Mouse (Mus musculus) lung, postnatal 0 days (tissue): ENCODE data around the gene Rgs16. TPM values are rescaled to one million over a fixed set of nuclear protein-coding genes. Genes with fewer than 3 reads are reported as not detected.

Source experiments
- ATAC-seq: fragments of 200-750 bp; cut with Nextera tagmentation; 2 replicates; pipeline ENCODE4 v1.8.0; 2017; ENCODE audit warnings: moderate library complexity
- DNase-seq: peaks from one replicate; pipeline ENCODE4 v3.0.0-alpha.2; 2016; ENCODE audit warnings: low spot score
- H3K27ac ChIP-seq: fragments of 300-500 bp; sonication (generic); 2 replicates; pipeline ENCODE4 v1.5.1; 2014; ENCODE audit warnings: antibody characterized with exemption, mild to moderate bottlenecking, low read length, mixed read lengths
- H3K27me3 ChIP-seq: fragments of 300-500 bp; sonication (generic); replicated peaks from 2 replicates; pipeline ENCODE4 v1.6.1; 2014; ENCODE audit warnings: low read length, mixed read lengths; ENCODE audit not compliant: insufficient read depth
- H3K36me3 ChIP-seq: fragments of 300-500 bp; sonication (generic); 2 replicates; pipeline ENCODE4 v1.6.1; 2014; ENCODE audit warnings: low read length, mixed read lengths; ENCODE audit not compliant: insufficient read depth
- H3K4me1 ChIP-seq: fragments of 300-500 bp; sonication (generic); 2 replicates; pipeline ENCODE4 v1.6.1; 2014; ENCODE audit warnings: antibody characterized with exemption, low read depth, low read length, mixed read lengths; ENCODE audit not compliant: insufficient read depth
- H3K4me2 ChIP-seq: fragments of 300-500 bp; sonication (generic); replicated peaks from 2 replicates; pipeline ENCODE4 v1.6.1; 2014; ENCODE audit warnings: low read depth, mild to moderate bottlenecking, low read length, moderate library complexity, mixed read lengths
- H3K4me3 ChIP-seq: fragments of 300-500 bp; sonication (generic); 2 replicates; pipeline ENCODE4 v1.5.1; 2014; ENCODE audit warnings: low read depth, low read length
- H3K9ac ChIP-seq: fragments of 300-500 bp; sonication (generic); replicated peaks from 2 replicates; pipeline ENCODE4 v1.6.1; 2014; ENCODE audit warnings: low read depth, mild to moderate bottlenecking
- H3K9me3 ChIP-seq: fragments of 300-500 bp; sonication (generic); 2 replicates; pipeline ENCODE4 v1.6.1; 2016; ENCODE audit warnings: low read length, mixed read lengths
- CTCF ChIP-seq: IDR thresholded peaks from 2 replicates; pipeline ENCODE4 v1.5.1; 2016; ENCODE audit warnings: antibody characterized with exemption, mild to moderate bottlenecking
- EP300 ChIP-seq: IDR thresholded peaks from 2 replicates; pipeline ENCODE4 v1.6.1; 2016; ENCODE audit warnings: antibody characterized with exemption, mild to moderate bottlenecking, control low read depth
- WGBS: fragments of 180-500 bp; shearing (Covaris S2); extraction: QIAGEN DNeasy Blood & Tissue Kit; methylation state at CpG from one replicate; pipeline ENCODE4 v1.1.7; 2014; 5-methylcytosine and 5-hydroxymethylcytosine counted together
- polyA plus RNA-seq: library from polyadenylated mRNA; unstranded; fragments of >200 nt; fragmentation: Nextera tagmentation; extraction: Ambion mirVana; gene quantifications from 2 replicates; pipeline ENCODE4 v1.2.1, GENCODE M21; 2015

Rgs16 gene
- polyA plus RNA-seq, 1 experiment from 2014 or later: 3.8 TPM

GRCm38 (mm10) chr1:153702853-153703410, 37.2 kb upstream of the Rgs16 start:
- 60% methylated on average over 8 of the region's 8 CpGs for WGBS
- Histone ChIP-seq H3K9ac (no peak overlapping the region), H3K36me3 (no peaks in the 10 kb centered on the region), H3K27me3 (no peaks in the 10 kb centered on the region), H3K4me2 (no peak overlapping the region), H3K4me3 (no peak overlapping the region), H3K27ac (no peak overlapping the region), H3K4me1 (0 out of 2 replicates have a peak, but pooled peaks cover 3% of the 10 kb centered on the region), H3K9me3 (no peaks in the 10 kb centered on the region)
- no peak for ATAC-seq
- no peak for TF ChIP-seq EP300
- no peak for TF ChIP-seq CTCF
- DNase-seq: no peak

- no peak overlapping the region for H3K9ac ChIP-seq
- H3K27me3 ChIP-seq: no peaks in the 10 kb centered on the region
- H3K4me2 ChIP-seq: no peak overlapping the region
- TF ChIP-seq CTCF: no peak
- no peak for ATAC-seq
- no peak for DNase-seq
- H3K27ac ChIP-seq: no peak overlapping the region
- H3K9me3 ChIP-seq: no peaks in the 10 kb centered on the region
- 0 out of 2 replicates have a peak, but pooled peaks cover 3% of the 10 kb centered on the region for H3K4me1 ChIP-seq
- no peak overlapping the region for H3K4me3 ChIP-seq
- no peaks in the 10 kb centered on the region for H3K36me3 ChIP-seq
- WGBS: 12% methylated on average over 12 of the region's 12 CpGs
These were observed 36.6 kb upstream of the Rgs16 start for GRCm38 (mm10) chr1:153703445-153703991.

- ATAC-seq (peak; percentile 17; the same call in 1 of the 2 replicates), DNase-seq (no peak)
- Histone ChIP-seq H3K4me3 (no peak overlapping the region), H3K27me3 (no peaks in the 10 kb centered on the region), H3K4me1 (0 out of 2 replicates have a peak, but pooled peaks cover 3% of the 10 kb centered on the region), H3K27ac (no peak overlapping the region), H3K9ac (no peak overlapping the region), H3K36me3 (no peaks in the 10 kb centered on the region), H3K4me2 (no peak overlapping the region), H3K9me3 (no peaks in the 10 kb centered on the region)
- TF ChIP-seq EP300 (no peak), CTCF (no peak)
- WGBS: 23% methylated on average over 7 of the region's 7 CpGs
These were observed 36.0 kb upstream of the Rgs16 start for GRCm38 (mm10) chr1:153704174-153704573.

GRCm38 (mm10) chr1:153704996-153705395, 35.2 kb upstream of the Rgs16 start:
- Histone ChIP-seq H3K4me1 (0 out of 2 replicates have a peak, but pooled peaks cover 3% of the 10 kb centered on the region), H3K4me3 (no peak overlapping the region), H3K27ac (no peak overlapping the region), H3K36me3 (no peaks in the 10 kb centered on the region), H3K4me2 (no peak overlapping the region), H3K9ac (no peak overlapping the region), H3K27me3 (no peaks in the 10 kb centered on the region), H3K9me3 (no peaks in the 10 kb centered on the region)
- ATAC-seq: no peak
- TF ChIP-seq EP300: no peak
- TF ChIP-seq CTCF: no peak
- 50% methylated on average over 3 of the region's 3 CpGs for WGBS
- no peak for DNase-seq

GRCm38 (mm10) chr1:153708626-153709025, 31.5 kb upstream of the Rgs16 start:
- H3K4me2 ChIP-seq: no peak overlapping the region
- H3K9ac ChIP-seq: no peak overlapping the region
- H3K27ac ChIP-seq: no peak overlapping the region
- H3K27me3 ChIP-seq: no peaks in the 10 kb centered on the region
- TF ChIP-seq EP300 (no peak), CTCF (no peak)
- no peak for DNase-seq
- H3K4me3 ChIP-seq: no peak overlapping the region
- no peaks in the 10 kb centered on the region for H3K36me3 ChIP-seq
- no peak for ATAC-seq
- WGBS: 86% methylated on average over 5 of the region's 5 CpGs
- no peaks in the 10 kb centered on the region for H3K9me3 ChIP-seq
- H3K4me1 ChIP-seq: 0 out of 2 replicates have a peak, but pooled peaks cover 3% of the 10 kb centered on the region

GRCm38 (mm10) chr1:153709451-153709850, 30.7 kb upstream of the Rgs16 start:
- WGBS: 34% methylated on average over 5 of the region's 5 CpGs
- no peak for DNase-seq
- no peak overlapping the region for H3K4me2 ChIP-seq
- no peak overlapping the region for H3K9ac ChIP-seq
- H3K4me1 ChIP-seq: no peaks in the 10 kb centered on the region
- no peak overlapping the region for H3K4me3 ChIP-seq
- no peak overlapping the region for H3K27ac ChIP-seq
- H3K9me3 ChIP-seq: no peaks in the 10 kb centered on the region
- no peak for TF ChIP-seq EP300
- no peak for TF ChIP-seq CTCF
- ATAC-seq: no peak
- no peaks in the 10 kb centered on the region for H3K36me3 ChIP-seq
- H3K27me3 ChIP-seq: no peaks in the 10 kb centered on the region
